Mouse (Mus musculus): ENCODE results near the gene Nutf2-ps1. TPM values are rescaled to one million over a fixed set of nuclear protein-coding genes. Genes with fewer than 3 reads are reported as not detected.

Nutf2-ps1 gene
- polyA plus RNA-seq, 1 experiment from 2014 or later, result 258 TPM

GRCm38 (mm10) chr19:53578597-53579252 is 10.1 kb downstream of the Nutf2-ps1 start:
- H3K4me3 ChIP-seq, result no peak overlapping the region
- H3K27me3 ChIP-seq, result no peaks in the 10 kb centered on the region
- no peaks in the 10 kb centered on the region for H3K9me3 ChIP-seq (replicated peaks)
- H3K27ac ChIP-seq, result no peak overlapping the region
- H3K9ac ChIP-seq, result no peak overlapping the region
- H3K36me3 ChIP-seq, result no peaks in the 10 kb centered on the region
- ATAC-seq (replicated peaks; ENCODE audit: insufficient number of reproducible peaks, insufficient read depth, low FRiP score, low read depth), result no peak
- peaks cover 26% of the 10 kb centered on the region for H3K4me1 ChIP-seq (replicated peaks)
- 9% methylated on average over 8 of the region's 8 CpGs for WGBS
- no peak overlapping the region for H3K4me2 ChIP-seq

GRCm38 (mm10) chr19:53577025-53577800 is 11.7 kb downstream of the Nutf2-ps1 start:
- peaks cover 29% of the 10 kb centered on the region for H3K4me1 ChIP-seq (replicated peaks)
- H3K36me3 ChIP-seq, result no peaks in the 10 kb centered on the region
- WGBS, result 43% methylated on average over 11 of the region's 11 CpGs
- no peaks in the 10 kb centered on the region for H3K27me3 ChIP-seq
- H3K4me2 ChIP-seq, result 0 out of 2 replicates have a peak overlapping the region, but pooled peaks have one; percentile 4
- H3K9ac ChIP-seq, result no peak overlapping the region
- no peak for ATAC-seq (replicated peaks; ENCODE audit: insufficient number of reproducible peaks, insufficient read depth, low FRiP score, low read depth)
- H3K27ac ChIP-seq, result no peak overlapping the region
- no peak overlapping the region for H3K4me3 ChIP-seq
- H3K9me3 ChIP-seq (replicated peaks), result no peaks in the 10 kb centered on the region

DNA sequence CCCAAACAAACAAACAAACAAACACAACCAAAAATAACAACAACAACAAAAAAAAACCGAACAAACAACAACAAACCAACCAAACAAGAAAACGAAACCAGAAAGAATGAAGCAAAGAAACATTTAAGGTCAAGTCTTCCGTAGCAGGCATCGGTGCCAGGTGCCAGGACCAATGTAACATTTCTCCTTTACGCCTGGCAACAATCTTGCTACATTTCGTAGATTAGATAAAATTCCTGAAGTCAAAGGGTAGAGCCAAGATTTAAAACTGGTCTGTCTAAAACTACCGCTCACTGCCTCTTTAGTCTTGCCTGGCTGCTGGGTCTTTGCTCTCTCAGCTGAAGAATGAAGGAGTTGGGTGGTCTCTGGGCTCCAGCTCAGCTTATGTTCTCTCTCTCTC is 12.8 kb downstream of the Nutf2-ps1 start:
- Histone ChIP-seq H3K4me3 (no peak overlapping the region), H3K4me1 (replicated peaks) (peaks cover 39% of the 10 kb centered on the region)

DNA sequence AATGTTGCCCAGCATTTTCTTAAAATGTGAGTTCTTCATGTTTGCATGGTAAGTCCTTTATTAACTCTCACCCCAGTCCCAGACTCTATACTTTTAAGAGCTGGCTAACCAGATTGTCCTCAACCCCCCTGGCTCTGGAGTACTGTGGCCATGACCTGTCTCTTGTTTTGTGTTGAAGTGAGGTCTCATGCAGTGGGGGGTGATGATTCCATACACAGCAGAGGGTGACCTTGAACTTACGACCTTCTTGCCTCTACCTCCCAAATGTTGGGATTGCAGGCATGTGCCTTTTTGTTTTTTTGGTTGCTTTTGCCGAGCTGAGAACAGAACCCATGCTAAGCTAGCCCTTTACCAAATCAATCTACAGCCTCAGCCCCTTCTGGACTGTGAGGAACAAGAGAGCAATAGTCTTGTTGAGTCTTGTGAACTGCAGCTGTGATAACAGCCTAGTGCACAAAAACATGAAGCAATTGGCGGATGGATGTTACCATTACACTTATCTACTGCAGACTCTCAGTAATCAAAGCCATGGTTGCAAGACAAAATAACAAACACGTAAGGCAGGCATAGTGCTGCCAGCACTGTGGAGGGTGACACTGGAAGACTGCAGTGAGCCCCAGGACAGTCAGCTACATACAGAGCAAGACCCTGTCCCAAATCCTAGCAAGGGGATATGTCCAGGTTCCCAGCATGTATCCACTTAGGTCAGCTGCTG is 13.4 kb downstream of the Nutf2-ps1 start:
- ATAC-seq (replicated peaks; ENCODE audit: insufficient number of reproducible peaks, insufficient read depth, low FRiP score, low read depth), result no peak
- peak overlapping the region; percentile 42 for H3K4me2 ChIP-seq
- WGBS, result 57% methylated on average over 4 of the region's 4 CpGs
- H3K9me3 ChIP-seq (replicated peaks), result no peaks in the 10 kb centered on the region
- H3K27ac ChIP-seq, result peak overlapping the region; percentile 48
- H3K4me3 ChIP-seq, result no peak overlapping the region
- no peak overlapping the region for H3K9ac ChIP-seq
- no peaks in the 10 kb centered on the region for H3K36me3 ChIP-seq
- peaks cover 41% of the 10 kb centered on the region for H3K4me1 ChIP-seq (replicated peaks)
- no peaks in the 10 kb centered on the region for H3K27me3 ChIP-seq

More for the DNA sequence above, 12.8 kb downstream of the Nutf2-ps1 start:
- ATAC-seq (replicated peaks; ENCODE audit: insufficient number of reproducible peaks, insufficient read depth, low FRiP score, low read depth), result no peak
- H3K36me3 ChIP-seq, result no peaks in the 10 kb centered on the region
- H3K4me2 ChIP-seq, result peak overlapping the region; percentile 42
- no peaks in the 10 kb centered on the region for H3K9me3 ChIP-seq (replicated peaks)
- no peaks in the 10 kb centered on the region for H3K27me3 ChIP-seq
- H3K27ac ChIP-seq, result peak overlapping the region; percentile 48
- WGBS, result 33% methylated on average over 7 of the region's 7 CpGs
- H3K9ac ChIP-seq, result no peak overlapping the region

GRCm38 (mm10) chr19:53574546-53574945 is 14.3 kb downstream of the Nutf2-ps1 start:
- H3K4me2 ChIP-seq, result no peak overlapping the region
- peaks cover 41% of the 10 kb centered on the region for H3K4me1 ChIP-seq (replicated peaks)
- 84% methylated on average over 7 of the region's 7 CpGs for WGBS
- H3K27ac ChIP-seq, result no peak overlapping the region
- no peak overlapping the region for H3K9ac ChIP-seq
- H3K9me3 ChIP-seq (replicated peaks), result no peaks in the 10 kb centered on the region
- ATAC-seq (replicated peaks; ENCODE audit: insufficient number of reproducible peaks, insufficient read depth, low FRiP score, low read depth), result no peak
- H3K27me3 ChIP-seq, result no peaks in the 10 kb centered on the region
- no peak overlapping the region for H3K4me3 ChIP-seq
- H3K36me3 ChIP-seq, result no peaks in the 10 kb centered on the region

- H3K36me3 ChIP-seq, result no peaks in the 10 kb centered on the region
- no peak overlapping the region for H3K4me2 ChIP-seq
- H3K27ac ChIP-seq, result no peak overlapping the region
- ATAC-seq (replicated peaks; ENCODE audit: insufficient number of reproducible peaks, insufficient read depth, low FRiP score, low read depth), result no peak
- peaks cover 41% of the 10 kb centered on the region for H3K4me1 ChIP-seq (replicated peaks)
- H3K9me3 ChIP-seq (replicated peaks), result no peaks in the 10 kb centered on the region
- WGBS, result 58% methylated on average over 8 of the region's 8 CpGs
- H3K9ac ChIP-seq, result no peak overlapping the region
- H3K27me3 ChIP-seq, result no peaks in the 10 kb centered on the region
- H3K4me3 ChIP-seq, result no peak overlapping the region
Observed at GRCm38 (mm10) chr19:53574131-53574530, 14.7 kb downstream of the Nutf2-ps1 start.

DNA sequence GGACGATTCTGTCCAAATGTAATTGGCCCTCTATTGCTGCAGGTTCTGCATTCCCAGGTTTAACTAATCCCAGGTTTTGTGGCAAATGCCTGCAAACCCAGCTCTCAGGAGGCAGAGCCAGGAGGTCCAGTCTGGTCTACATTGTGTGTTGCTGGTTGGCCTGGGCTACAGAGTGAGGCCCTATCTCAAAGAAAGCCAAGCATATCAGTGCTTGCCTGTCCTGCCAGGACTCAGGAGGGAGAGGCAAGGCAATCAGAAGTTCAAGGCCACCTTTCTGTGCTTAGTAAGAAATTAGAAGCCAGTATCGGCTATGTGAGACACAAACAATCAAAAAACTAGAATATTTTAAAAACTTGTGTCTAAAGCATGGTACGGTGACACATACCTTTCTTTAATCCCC is 15.7 kb downstream of the Nutf2-ps1 start:
- H3K4me3 ChIP-seq, result no peak overlapping the region
- ATAC-seq (replicated peaks; ENCODE audit: insufficient number of reproducible peaks, insufficient read depth, low FRiP score, low read depth), result no peak
- no peak overlapping the region for H3K4me2 ChIP-seq
- H3K9ac ChIP-seq, result no peak overlapping the region
- H3K36me3 ChIP-seq, result no peaks in the 10 kb centered on the region
- no peaks in the 10 kb centered on the region for H3K27me3 ChIP-seq
- no peak overlapping the region for H3K27ac ChIP-seq
- no peaks in the 10 kb centered on the region for H3K9me3 ChIP-seq (replicated peaks)
- WGBS, result 87% methylated on average over 3 of the region's 3 CpGs
- H3K4me1 ChIP-seq (replicated peaks), result peaks cover 41% of the 10 kb centered on the region

DNA sequence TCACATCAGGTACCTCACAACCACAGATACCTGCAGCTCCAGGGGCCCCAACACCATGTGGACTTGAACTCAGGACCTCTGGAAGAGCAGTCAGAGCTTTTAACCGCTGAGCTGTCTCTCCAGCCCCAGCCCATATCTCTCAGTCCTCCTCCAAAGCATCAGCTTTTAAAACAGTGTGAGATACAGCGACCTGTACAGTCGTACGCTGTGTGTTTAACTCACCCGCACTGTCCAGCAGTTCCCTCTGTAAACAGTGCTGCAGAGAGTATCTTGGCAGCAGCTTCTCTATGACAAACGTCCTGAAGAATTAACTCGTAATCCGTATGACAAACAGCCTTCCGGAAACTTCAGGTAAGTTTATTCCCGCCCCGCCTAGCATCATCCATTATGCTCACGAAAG is 16.3 kb downstream of the Nutf2-ps1 start:
- Histone ChIP-seq H3K4me2 (no peak overlapping the region), H3K9ac (no peak overlapping the region), H3K27ac (no peak overlapping the region), H3K4me1 (replicated peaks) (peaks cover 41% of the 10 kb centered on the region), H3K36me3 (no peaks in the 10 kb centered on the region), H3K4me3 (no peak overlapping the region), H3K9me3 (replicated peaks) (no peaks in the 10 kb centered on the region), H3K27me3 (no peaks in the 10 kb centered on the region)
- WGBS, result 64% methylated on average over 12 of the region's 12 CpGs
- no peak for ATAC-seq (replicated peaks; ENCODE audit: insufficient number of reproducible peaks, insufficient read depth, low FRiP score, low read depth)

DNA sequence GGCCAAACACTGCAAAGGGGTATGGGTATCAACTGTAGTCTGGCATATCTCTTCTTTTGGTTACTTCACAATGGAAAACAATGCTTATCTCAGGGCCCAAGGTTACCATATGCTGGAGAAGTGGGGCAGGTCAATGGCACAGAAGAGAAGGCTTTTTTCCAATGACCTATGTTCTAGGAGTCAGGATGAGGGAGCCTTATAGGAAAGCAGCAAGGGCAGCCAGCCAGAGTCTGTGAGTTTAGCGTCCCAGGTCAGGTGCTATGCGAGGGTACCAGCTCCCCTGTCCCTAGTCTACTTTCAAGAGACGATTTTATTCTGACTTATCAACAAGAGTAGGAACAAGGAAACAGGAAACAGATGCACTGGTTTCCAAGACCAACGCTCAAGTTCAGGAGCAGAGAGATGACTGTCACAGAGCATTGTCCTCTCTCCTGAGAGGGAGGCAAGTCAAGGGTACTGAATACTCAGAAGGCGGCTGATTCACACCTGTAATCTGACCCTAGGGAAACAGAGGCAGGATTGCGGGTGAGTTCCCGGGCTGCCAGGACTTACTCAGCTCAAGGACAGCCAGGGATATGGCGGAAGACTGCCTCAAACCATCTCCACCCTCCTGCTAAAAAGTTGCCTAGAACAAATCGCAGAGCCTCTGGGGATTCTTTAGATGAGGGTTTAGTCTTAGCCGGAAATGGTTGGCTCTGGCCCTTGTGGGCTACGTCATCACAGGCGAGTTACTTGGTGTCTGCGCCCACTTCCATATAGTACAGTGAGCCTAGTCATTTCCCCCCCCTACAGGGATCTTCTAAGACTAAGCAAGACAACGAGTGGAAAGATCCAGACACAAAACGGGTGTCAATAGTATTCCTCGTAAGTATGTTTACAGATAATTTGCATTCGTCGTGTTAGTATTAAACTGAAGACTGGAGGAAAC is 17.1 kb downstream of the Nutf2-ps1 start:
- H3K27ac ChIP-seq, result no peak overlapping the region
- H3K36me3 ChIP-seq, result no peaks in the 10 kb centered on the region
- peaks cover 34% of the 10 kb centered on the region for H3K4me1 ChIP-seq (replicated peaks)

DNA sequence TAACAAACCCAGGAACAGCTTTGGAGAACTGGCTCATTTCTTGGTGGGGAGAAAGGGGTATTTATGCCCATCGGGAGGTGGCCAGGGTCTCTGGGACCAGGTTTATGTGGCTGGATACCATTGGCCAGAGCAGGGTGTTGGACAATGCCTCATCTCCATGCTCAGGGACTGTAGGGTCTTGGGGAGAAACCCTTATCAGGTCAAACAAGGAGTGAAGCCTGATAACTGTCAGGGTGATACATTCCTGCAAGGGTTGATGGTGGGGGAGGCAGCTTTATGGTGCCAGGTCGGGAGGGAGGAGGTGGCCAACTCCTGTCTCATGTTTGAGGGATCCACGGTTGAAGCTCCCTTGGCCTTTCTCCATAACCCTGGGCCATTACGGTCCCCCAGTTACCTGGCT is 17.8 kb downstream of the Nutf2-ps1 start:
- no peaks in the 10 kb centered on the region for H3K27me3 ChIP-seq
- no peak for ATAC-seq (replicated peaks; ENCODE audit: insufficient number of reproducible peaks, insufficient read depth, low FRiP score, low read depth)
- no peak overlapping the region for H3K4me3 ChIP-seq
- no peaks in the 10 kb centered on the region for H3K9me3 ChIP-seq (replicated peaks)
- H3K4me1 ChIP-seq (replicated peaks), result peaks cover 31% of the 10 kb centered on the region
- 52% methylated on average over 4 of the region's 4 CpGs for WGBS
- H3K36me3 ChIP-seq, result no peaks in the 10 kb centered on the region
- H3K9ac ChIP-seq, result no peak overlapping the region
- no peak overlapping the region for H3K27ac ChIP-seq
- H3K4me2 ChIP-seq, result no peak overlapping the region

More for the DNA sequence above, 17.1 kb downstream of the Nutf2-ps1 start:
- Histone ChIP-seq H3K9me3 (replicated peaks) (no peaks in the 10 kb centered on the region), H3K27me3 (no peaks in the 10 kb centered on the region), H3K9ac (no peak overlapping the region), H3K4me2 (no peak overlapping the region), H3K4me3 (no peak overlapping the region)
- WGBS, result 67% methylated on average over 18 of the region's 18 CpGs
- ATAC-seq (replicated peaks; ENCODE audit: insufficient number of reproducible peaks, insufficient read depth, low FRiP score, low read depth), result no peak
